Mouse (Mus musculus): ENCODE data around the gene 4632433K11Rik.
A peak's percentile ranks its signal among the peaks of the same experiment; 100 is the strongest.

4632433K11Rik gene

DNA sequence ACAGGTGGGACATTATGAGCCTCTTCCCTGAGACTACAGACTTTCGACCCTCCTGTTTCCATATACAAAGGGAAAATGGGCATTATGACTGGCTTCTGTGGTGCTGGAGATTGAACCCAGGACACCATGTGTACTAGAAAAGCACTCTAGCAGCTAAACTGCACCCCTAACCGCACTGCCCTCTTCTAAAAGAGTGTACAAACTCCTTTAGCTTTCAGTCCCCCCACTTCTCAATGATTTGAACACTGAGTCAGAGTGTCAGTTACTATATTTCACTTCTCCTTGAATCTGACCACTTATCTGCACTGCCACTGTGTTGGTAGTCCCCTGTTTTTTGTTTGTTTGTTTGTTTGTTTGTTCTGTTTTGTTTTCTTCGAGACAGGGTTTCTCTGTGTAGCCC lies at the start of gene 4632433K11Rik:
Gene 4632433K11Rik, plus strand, starts transcription at position 301 of the 400 bp plus-strand sequence.
- no peak for TF ChIP-seq GATA4 (IDR thresholded peaks at IDR 0.05; ENCODE audit: insufficient replicate concordance, low read length)

DNA sequence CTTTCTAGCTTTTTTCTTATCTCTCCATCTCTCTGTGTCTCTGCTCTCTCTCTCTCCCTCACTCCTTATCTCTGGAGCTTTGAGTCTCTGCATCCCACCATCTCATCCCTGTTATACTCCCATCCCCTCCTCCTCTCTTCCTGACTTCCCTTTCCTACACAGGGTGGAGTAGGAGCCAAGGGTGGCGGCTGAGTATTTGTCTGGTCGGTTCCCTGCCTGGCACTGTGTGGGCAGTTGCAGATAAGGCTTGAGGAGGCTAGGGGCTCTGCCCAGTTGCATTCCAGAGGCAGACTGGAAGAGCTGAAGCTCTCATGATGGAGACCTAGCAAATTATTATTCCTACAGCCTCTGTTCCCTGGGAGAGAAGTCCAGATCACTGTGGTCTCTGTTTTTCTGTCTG lies 45.7 kb upstream of the 4632433K11Rik start:
- TF ChIP-seq GATA4 (IDR thresholded peaks at IDR 0.05; ENCODE audit: insufficient replicate concordance, low read length): no peak

DNA sequence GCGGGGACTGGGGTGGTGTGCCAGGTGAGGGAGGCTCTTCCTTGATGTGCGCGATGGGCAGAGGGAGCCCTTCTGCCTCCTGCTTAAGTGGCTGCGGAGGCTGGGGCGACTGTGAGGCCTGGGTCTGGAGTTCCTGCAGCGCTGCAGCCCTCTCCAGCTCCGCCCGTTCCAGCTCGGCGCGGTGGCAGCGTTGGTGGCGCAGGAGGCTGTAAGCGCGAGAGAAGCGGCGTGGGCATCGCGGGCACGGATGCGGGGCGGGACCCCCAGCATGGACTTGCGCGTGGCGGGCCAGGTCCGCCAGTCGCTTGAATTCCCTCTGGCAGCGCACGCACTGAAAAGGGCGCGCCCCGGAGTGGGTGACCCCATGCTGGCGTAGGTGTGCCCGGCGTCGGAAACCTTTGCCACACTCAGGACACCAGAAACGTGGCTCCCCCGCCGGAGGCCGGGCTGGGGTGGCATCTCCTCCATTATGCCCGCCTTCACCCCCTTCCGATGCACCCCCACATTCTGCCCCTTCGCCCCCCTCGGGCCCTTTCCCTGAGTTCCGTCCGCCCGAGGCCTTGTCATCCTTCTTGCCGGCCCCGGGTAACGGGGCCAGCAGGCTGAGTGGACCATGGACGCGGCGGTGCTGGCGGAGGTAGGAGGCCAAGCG lies 40.4 kb upstream of the 4632433K11Rik start:
- no peak for TF ChIP-seq GATA4 (IDR thresholded peaks at IDR 0.05; ENCODE audit: insufficient replicate concordance, low read length)

DNA sequence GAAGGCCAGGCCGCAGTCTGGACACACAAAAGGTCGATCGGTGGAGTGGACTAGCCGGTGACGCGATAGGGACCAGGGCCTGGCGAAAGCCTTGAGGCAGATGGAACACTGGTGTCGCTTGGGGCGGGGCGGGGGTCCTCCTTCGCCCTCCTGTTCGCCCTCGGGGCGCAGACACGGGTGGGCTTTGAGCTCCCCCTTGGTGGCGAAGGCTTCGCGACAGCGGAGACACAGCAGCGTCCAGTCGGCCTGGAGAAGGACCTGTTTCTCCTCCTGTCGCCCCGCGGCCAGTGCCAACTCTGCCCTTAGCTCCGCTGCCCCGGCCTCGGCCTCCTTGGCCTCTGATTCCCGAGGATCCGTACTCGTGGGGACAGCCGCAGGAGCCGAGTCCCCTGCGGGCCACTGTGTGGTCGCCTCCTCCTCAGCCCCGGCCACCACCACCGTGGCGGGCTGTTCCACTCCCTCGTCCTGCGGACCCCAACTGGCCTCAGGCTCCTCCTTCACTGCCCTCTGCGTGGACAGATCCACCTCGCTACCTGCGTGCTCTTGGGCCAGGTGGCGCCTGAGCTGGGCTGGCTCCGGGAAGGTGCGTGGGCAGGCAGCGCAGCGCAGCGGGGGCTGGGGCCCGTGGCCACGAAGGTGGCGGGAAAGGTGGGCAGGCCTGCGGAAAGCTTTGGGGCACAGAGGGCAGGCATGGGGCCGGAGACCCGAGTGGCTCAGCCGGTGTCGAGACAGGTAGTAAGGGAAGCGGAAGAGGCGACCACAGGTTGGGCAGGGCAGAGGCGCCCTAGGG lies 39.7 kb upstream of the 4632433K11Rik start:
- no peak for TF ChIP-seq GATA4 (IDR thresholded peaks at IDR 0.05; ENCODE audit: insufficient replicate concordance, low read length)

DNA sequence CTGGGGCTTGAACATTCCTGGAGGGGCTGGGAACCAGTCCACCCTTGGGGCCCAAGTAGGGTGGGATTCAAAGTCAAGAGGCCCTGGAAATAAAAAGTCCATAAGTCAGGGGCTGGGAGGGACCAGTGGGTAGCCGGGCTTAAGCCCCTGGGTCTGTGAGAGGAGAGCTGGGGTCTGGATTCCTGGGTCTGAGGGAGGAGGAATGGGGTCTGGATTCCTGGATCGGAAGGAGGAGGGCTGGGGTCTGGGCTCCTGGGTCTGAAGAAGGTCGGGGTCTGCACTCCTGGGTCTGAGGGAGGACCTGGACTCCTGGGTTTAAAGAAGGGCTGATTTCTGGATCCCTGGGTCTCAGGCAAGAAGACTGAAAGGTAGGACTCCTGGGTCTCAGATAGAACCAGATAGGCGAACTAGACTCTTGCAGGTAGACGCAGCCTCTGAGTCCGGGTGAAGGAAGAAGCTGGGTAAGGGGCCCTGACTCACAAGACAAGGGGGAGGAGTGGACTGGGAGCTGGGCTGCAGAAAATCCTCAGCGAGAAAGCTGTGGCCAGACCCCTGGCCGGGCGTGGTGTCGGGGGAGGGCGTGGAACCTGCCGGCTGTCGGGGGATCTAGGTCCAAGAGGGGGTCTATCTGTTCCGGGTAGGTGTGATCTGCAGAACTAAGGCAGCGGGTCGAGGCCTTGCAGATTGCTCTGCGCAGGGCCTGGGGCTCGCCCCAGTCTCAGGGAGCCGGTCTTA lies 38.5 kb upstream of the 4632433K11Rik start:
- TF ChIP-seq GATA4 (IDR thresholded peaks at IDR 0.05; ENCODE audit: insufficient replicate concordance, low read length): no peak

DNA sequence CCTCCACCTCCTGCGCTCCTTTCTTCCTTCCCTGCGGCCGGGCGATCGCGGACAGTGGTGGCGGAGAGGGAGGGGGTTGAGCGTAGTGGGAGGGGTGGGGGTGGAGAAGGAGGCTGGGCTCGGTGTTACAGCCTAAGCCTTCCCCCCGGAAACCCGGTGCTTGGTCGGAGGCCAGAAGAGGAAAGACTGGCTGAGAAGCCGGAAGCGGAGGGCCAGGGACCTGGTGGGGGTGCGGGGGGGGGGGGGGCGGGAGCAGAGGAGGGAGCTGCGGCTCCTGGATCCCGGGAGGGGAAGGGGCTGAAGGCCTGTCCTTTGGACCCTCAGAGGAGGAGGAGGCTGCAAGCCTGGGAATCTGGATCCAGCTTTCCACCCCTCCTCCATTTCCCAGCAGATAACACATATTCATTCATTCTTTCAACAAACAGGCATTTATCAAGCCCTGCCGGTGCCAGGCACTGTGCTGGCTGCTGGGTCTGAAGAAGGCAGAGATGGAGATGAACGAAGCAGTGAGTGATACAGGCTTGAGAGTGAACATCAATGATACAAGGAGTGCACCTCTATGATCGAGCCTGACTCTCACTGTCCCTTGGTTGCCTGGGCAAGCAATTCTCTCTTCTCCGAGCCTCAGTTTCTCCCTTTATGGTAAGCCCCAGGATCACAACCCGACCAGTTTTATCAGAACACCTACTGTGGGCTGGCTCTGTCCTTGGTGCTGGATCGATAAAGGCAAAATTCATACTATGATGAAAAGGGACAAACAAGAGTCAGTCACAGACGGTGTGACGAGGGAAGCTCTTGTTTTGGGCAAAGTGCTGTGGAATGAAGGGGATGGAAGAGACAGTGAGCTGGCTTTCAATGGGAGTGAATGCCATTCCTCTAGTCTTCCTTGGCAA lies 37.7 kb upstream of the 4632433K11Rik start, which contains the start of gene Zfp579:
Gene Zfp579, minus strand, starts transcription at position 156 of the 893 bp plus-strand sequence.
- no peak for TF ChIP-seq GATA4 (IDR thresholded peaks at IDR 0.05; ENCODE audit: insufficient replicate concordance, low read length)

DNA sequence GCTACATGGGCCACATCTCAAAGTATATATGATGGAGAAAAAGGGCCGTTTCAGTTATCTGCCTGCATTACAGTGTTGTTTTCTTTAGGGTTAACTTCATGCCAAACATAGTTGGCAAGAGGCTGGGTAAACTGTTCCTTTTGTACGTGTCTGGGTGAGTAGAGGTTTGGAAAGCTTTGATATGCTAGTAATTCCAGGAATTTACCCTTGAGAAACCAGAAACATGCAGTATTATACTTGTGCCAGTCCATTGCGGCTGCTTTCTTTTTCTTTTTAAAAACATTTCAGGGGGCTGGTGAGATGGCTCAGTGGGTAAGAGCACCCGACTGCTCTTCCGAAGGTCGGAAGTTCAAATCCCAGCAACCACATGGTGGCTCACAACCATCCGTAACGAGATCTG lies 37.0 kb upstream of the 4632433K11Rik start:
- no peak for TF ChIP-seq GATA4 (IDR thresholded peaks at IDR 0.05; ENCODE audit: insufficient replicate concordance, low read length)

DNA sequence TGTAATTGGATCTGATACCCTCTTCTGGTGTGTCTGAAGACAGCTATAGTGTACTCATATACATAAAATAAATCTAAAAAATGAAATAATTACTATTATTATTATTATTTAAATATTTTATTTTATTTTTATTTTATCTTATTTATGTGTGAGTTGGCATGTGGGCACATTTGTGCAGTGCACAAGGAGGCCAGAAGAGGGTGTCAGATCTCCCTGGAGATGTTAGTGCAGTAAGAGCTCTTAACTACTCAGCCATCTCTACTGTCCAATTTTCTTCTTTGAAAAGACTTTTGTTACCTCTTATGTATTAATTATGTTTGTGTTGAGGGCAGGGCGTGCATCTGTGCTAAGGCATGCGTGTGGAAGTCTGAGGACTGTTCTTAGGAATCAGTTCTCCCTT lies 34.0 kb upstream of the 4632433K11Rik start:
- no peak for TF ChIP-seq GATA4 (IDR thresholded peaks at IDR 0.05; ENCODE audit: insufficient replicate concordance, low read length)

DNA sequence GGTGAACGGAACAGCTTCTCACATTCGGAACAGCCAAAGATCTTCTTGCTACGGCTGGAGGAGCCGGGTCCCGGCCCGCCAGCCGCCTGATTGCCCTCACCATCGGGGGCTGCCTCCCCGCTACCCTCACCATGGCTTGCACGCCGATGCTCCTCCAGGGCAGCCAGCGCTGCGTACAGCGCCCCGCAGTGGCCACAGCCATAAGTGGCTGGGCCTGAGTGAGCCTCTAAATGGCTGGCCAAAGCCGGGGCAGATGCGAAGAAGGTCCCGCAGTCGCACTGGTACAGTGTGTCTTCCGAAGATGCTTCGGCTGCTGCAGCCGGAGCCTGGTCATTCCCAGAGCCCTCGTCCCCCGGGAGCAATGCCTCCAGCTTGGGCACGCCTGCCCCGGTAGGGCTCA lies 25.7 kb upstream of the 4632433K11Rik start:
- TF ChIP-seq GATA4 (IDR thresholded peaks at IDR 0.05; ENCODE audit: insufficient replicate concordance, low read length): no peak

DNA sequence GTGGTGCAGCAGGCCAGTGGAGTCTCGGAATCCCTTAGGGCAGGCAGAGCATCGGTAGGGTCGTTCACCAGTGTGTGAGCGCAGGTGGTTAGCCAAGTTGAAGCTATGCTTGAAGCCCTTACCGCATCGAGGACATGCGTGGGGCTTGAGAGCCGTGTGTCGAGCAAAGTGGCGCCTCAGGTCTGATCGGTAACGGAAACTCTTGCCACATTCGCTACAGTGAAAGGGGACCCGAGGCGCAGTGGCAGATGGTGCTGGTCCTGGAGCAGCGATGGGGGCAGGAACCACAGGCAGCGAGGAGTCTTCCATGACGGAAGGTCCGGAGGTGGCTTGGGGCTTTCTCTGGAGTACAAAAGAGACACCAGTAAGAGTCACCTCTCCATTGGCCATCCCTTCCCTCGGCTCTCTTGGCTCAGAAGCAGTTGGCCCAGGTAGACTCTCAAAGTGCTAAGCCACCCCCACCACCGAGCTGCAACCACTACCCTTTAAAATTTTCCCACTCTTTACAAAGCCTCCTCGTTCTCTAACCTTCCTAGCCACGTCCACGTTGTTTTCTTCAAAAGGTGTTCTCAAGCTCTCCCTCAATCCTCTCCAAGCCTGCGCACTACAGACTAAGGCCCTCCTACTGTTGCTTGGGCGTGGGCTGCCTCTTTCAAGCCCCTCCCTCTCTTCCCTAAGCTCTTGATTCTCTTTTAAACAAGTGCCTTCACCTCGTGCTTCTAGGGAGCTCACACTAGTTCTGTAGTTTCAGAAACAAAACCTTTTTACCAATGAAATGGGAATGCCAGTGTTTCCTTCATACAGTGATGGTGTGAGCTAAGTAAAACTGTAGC lies 21.0 kb upstream of the 4632433K11Rik start:
- no peak for TF ChIP-seq GATA4 (IDR thresholded peaks at IDR 0.05; ENCODE audit: insufficient replicate concordance, low read length)

DNA sequence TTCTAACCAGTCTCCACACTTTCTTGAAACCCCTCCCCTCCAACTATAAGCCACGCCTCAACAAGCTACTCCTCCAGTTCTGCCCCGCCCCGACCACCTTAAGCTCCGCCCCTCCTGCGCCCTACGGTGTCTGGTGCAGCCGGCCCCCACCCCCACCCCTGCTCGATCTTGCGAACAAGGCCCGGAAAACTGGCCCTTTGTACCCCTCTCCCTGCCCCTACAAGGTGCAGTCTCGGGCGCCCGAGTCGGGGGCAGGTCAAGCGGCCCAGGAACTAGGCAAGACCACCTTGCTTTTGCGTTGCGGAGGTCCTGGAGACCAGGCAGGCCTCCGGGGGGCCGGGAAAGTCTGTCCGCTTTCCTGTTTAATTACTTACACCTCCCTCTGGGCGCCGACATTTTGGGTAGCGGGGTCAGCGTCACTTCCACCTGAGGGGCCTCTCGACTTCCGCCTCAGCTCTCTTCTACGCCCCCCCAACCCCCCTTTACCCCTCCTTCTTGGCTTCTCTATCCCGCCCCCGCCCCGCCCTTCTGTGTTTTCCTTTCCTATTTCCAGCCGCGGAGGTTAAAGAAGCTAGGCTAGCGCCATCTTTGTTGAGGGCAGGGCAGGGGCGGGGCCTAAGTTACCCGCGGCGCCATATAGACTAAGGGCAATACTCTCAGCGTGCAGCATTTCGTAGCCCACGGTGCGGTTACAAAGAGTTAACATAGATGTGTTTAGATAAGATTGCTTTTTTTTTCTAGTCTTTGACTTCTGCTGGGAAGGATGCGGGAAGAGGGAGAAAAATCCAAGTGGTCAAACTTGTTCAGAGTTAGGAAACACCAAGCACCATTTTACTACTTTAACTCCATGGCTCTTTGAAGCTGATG lies 19.4 kb upstream of the 4632433K11Rik start, which contains the start of the genes Zfp524 and Fiz1:
Gene Zfp524, plus strand, starts transcription at position 165 of the 867 bp plus-strand sequence.
Gene Fiz1, minus strand, starts transcription at position 447 of the 867 bp plus-strand sequence.
- TF ChIP-seq GATA4 (IDR thresholded peaks at IDR 0.05; ENCODE audit: insufficient replicate concordance, low read length): no peak

DNA sequence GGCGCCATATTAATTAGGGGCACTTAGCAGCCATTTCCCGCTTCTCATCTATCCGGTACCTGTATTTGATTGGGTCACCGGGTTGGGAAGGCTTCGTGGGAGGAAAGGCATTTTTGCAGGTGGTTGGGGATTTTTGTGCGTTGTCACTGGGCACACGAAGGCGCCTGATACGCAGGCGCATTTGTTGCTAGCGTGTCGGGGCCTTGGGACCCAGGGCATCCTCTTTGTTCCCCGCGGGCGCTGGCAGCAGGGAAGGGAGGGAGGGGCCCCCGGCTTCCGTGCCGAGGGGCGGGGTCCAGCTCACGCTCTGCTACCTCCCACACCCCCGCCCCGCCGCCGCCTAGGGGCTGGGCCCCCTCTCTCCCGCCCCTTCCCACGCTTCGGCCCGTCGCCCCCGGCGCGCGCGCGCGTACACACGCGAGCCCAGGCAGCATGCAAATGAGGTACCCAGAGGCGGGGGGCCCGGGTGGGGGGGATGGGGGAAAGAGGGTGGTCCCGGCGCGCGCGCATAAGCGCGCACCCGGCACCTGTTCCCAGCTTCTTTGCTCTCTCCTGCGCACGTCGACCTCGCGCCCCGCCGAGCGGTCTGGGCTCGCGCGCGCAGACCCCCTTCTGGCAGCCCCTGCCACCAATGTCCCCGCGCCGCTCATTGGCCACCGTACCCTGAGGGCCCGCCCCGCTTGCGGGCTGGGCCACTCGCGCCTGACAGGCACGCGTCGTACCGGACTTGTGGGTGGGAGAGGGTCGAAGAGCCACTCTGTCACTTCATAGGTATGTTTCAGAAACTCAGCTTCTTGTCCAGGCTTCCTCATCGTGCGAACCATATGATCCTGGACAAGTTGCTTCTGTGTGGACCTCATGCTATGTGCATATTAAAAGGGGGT lies 18.6 kb upstream of the 4632433K11Rik start, which contains the start of gene Gm44973:
Gene Gm44973, plus strand, starts transcription at position 379 of the 884 bp plus-strand sequence.
- peak; percentile 26; the same call in 1 of the 2 replicates for TF ChIP-seq GATA4 (IDR thresholded peaks at IDR 0.05; ENCODE audit: insufficient replicate concordance, low read length)
